Mouse (Mus musculus): ENCODE data around the gene Srpx. TPM values are rescaled to one million over a fixed set of nuclear protein-coding genes. Genes with fewer than 3 reads are reported as not detected.
A peak's percentile ranks its signal among the peaks of the same experiment; 100 is the strongest.

Srpx gene
- 20.5 and 25.1 TPM in 2 replicates for polyA plus RNA-seq (2014; fragmentation: Nextera tagmentation; extraction: Ambion mirVana)

- DNase-seq (ENCODE audit: low spot score) (peak; percentile 59), ATAC-seq (replicated peaks; ENCODE audit: low FRiP score, low TSS enrichment, low read depth) (0 out of 2 replicates have a peak, but pooled peaks have one; percentile 47)
- Histone ChIP-seq H3K27ac (ENCODE audit: low read depth) (no peak within 1 kb of the TSS), H3K36me3 (ENCODE audit: control insufficient read depth, insufficient read depth, low read length) (no peaks in the 10 kb centered on the region), H3K27me3 (replicated peaks; ENCODE audit: control insufficient read depth, insufficient read depth, low read length) (0 out of 2 replicates have a peak, but pooled peaks cover 2% of the 10 kb centered on the region), H3K4me3 (ENCODE audit: low read depth, low read length) (peak within 1 kb of the TSS; percentile 32), H3K4me1 (replicated peaks; ENCODE audit: control insufficient read depth, insufficient read depth, low read length) (no peaks in the 10 kb centered on the region), H3K9ac (ENCODE audit: low read length) (peak within 1 kb of the TSS; percentile 34), H3K9me3 (ENCODE audit: control insufficient read depth, low read length) (no peaks in the 10 kb centered on the region), H3K4me2 (ENCODE audit: low read length) (peak within 1 kb of the TSS; percentile 53)
- 16% methylated on average over 19 of the region's 19 CpGs for whole genome bisulfite sequencing
These were observed at the start of gene Srpx for GRCm38 (mm10) chrX:10117065-10117719. Gene Srpx, minus strand, starts transcription at chrX:10117709.

- 71% methylated on average over 3 of the region's 3 CpGs for WGBS
These were observed 34.9 kb upstream of the Srpx start for GRCm38 (mm10) chrX:10152390-10152789.

GRCm38 (mm10) chrX:10115780-10116179 lies 1.7 kb downstream of the Srpx start:
- ATAC-seq (replicated peaks; ENCODE audit: low FRiP score, low TSS enrichment, low read depth), result no peak
- Histone ChIP-seq H3K27me3 (replicated peaks; ENCODE audit: control insufficient read depth, insufficient read depth, low read length) (0 out of 2 replicates have a peak, but pooled peaks cover 2% of the 10 kb centered on the region), H3K4me3 (ENCODE audit: low read depth, low read length) (no peak overlapping the region), H3K4me2 (ENCODE audit: low read length) (no peak overlapping the region), H3K9ac (ENCODE audit: low read length) (no peak overlapping the region), H3K36me3 (ENCODE audit: control insufficient read depth, insufficient read depth, low read length) (no peaks in the 10 kb centered on the region), H3K4me1 (replicated peaks; ENCODE audit: control insufficient read depth, insufficient read depth, low read length) (no peaks in the 10 kb centered on the region), H3K27ac (ENCODE audit: low read depth) (no peak overlapping the region), H3K9me3 (ENCODE audit: control insufficient read depth, low read length) (no peaks in the 10 kb centered on the region)
- no peak for DNase-seq (ENCODE audit: low spot score)
- WGBS, result 44% methylated on average over 3 of the region's 3 CpGs

More at GRCm38 (mm10) chrX:10152390-10152789, 34.9 kb upstream of the Srpx start:
- H3K4me2 ChIP-seq (ENCODE audit: low read length), result no peak overlapping the region
- DNase-seq (ENCODE audit: low spot score) (no peak), ATAC-seq (replicated peaks; ENCODE audit: low FRiP score, low TSS enrichment, low read depth) (no peak)
- no peak overlapping the region for H3K9ac ChIP-seq (ENCODE audit: low read length)
- H3K36me3 ChIP-seq (ENCODE audit: control insufficient read depth, insufficient read depth, low read length), result no peaks in the 10 kb centered on the region
- H3K9me3 ChIP-seq (ENCODE audit: control insufficient read depth, low read length), result no peaks in the 10 kb centered on the region
- no peak overlapping the region for H3K27ac ChIP-seq (ENCODE audit: low read depth)
- H3K4me3 ChIP-seq (ENCODE audit: low read depth, low read length), result no peak overlapping the region
- H3K4me1 ChIP-seq (replicated peaks; ENCODE audit: control insufficient read depth, insufficient read depth, low read length), result no peaks in the 10 kb centered on the region
- H3K27me3 ChIP-seq (replicated peaks; ENCODE audit: control insufficient read depth, insufficient read depth, low read length), result no peaks in the 10 kb centered on the region

GRCm38 (mm10) chrX:10110736-10111135 lies 6.8 kb downstream of the Srpx start:
- H3K4me3 ChIP-seq (ENCODE audit: low read depth, low read length), result no peak overlapping the region
- DNase-seq (ENCODE audit: low spot score) (no peak), ATAC-seq (replicated peaks; ENCODE audit: low FRiP score, low TSS enrichment, low read depth) (no peak)
- no peaks in the 10 kb centered on the region for H3K9me3 ChIP-seq (ENCODE audit: control insufficient read depth, low read length)
- no peak overlapping the region for H3K9ac ChIP-seq (ENCODE audit: low read length)
- H3K4me2 ChIP-seq (ENCODE audit: low read length), result no peak overlapping the region
- H3K36me3 ChIP-seq (ENCODE audit: control insufficient read depth, insufficient read depth, low read length), result no peaks in the 10 kb centered on the region
- H3K4me1 ChIP-seq (replicated peaks; ENCODE audit: control insufficient read depth, insufficient read depth, low read length), result no peaks in the 10 kb centered on the region
- 0 out of 2 replicates have a peak, but pooled peaks cover 2% of the 10 kb centered on the region for H3K27me3 ChIP-seq (replicated peaks; ENCODE audit: control insufficient read depth, insufficient read depth, low read length)
- WGBS, result 82% methylated on average over 1 of the region's 1 CpGs
- H3K27ac ChIP-seq (ENCODE audit: low read depth), result no peak overlapping the region

- no peaks in the 10 kb centered on the region for H3K4me1 ChIP-seq (replicated peaks; ENCODE audit: control insufficient read depth, insufficient read depth, low read length)
- DNase-seq (ENCODE audit: low spot score), result no peak
These were observed 9.0 kb downstream of the Srpx start for GRCm38 (mm10) chrX:10108558-10108957.

GRCm38 (mm10) chrX:10105475-10105874 lies 12.0 kb downstream of the Srpx start:
- 41% methylated on average over 5 of the region's 5 CpGs for WGBS
- Histone ChIP-seq H3K4me3 (ENCODE audit: low read depth, low read length) (no peak overlapping the region), H3K9me3 (ENCODE audit: control insufficient read depth, low read length) (no peaks in the 10 kb centered on the region), H3K36me3 (ENCODE audit: control insufficient read depth, insufficient read depth, low read length) (no peaks in the 10 kb centered on the region), H3K4me2 (ENCODE audit: low read length) (no peak overlapping the region), H3K9ac (ENCODE audit: low read length) (no peak overlapping the region), H3K27me3 (replicated peaks; ENCODE audit: control insufficient read depth, insufficient read depth, low read length) (no peaks in the 10 kb centered on the region), H3K4me1 (replicated peaks; ENCODE audit: control insufficient read depth, insufficient read depth, low read length) (no peaks in the 10 kb centered on the region), H3K27ac (ENCODE audit: low read depth) (no peak overlapping the region)
- ATAC-seq (replicated peaks; ENCODE audit: low FRiP score, low TSS enrichment, low read depth) (no peak), DNase-seq (ENCODE audit: low spot score) (no peak)

More at GRCm38 (mm10) chrX:10108558-10108957, 9.0 kb downstream of the Srpx start:
- Histone ChIP-seq H3K4me2 (ENCODE audit: low read length) (no peak overlapping the region), H3K9ac (ENCODE audit: low read length) (no peak overlapping the region), H3K27ac (ENCODE audit: low read depth) (no peak overlapping the region), H3K27me3 (replicated peaks; ENCODE audit: control insufficient read depth, insufficient read depth, low read length) (no peaks in the 10 kb centered on the region), H3K36me3 (ENCODE audit: control insufficient read depth, insufficient read depth, low read length) (no peaks in the 10 kb centered on the region), H3K9me3 (ENCODE audit: control insufficient read depth, low read length) (no peaks in the 10 kb centered on the region), H3K4me3 (ENCODE audit: low read depth, low read length) (no peak overlapping the region)
- no peak for ATAC-seq (replicated peaks; ENCODE audit: low FRiP score, low TSS enrichment, low read depth)
- 70% methylated on average over 4 of the region's 4 CpGs for WGBS

- no peaks in the 10 kb centered on the region for H3K4me1 ChIP-seq (replicated peaks; ENCODE audit: control insufficient read depth, insufficient read depth, low read length)
- no peak overlapping the region for H3K9ac ChIP-seq (ENCODE audit: low read length)
- no peaks in the 10 kb centered on the region for H3K9me3 ChIP-seq (ENCODE audit: control insufficient read depth, low read length)
- no peaks in the 10 kb centered on the region for H3K27me3 ChIP-seq (replicated peaks; ENCODE audit: control insufficient read depth, insufficient read depth, low read length)
- no peak overlapping the region for H3K4me2 ChIP-seq (ENCODE audit: low read length)
- DNase-seq (ENCODE audit: low spot score) (no peak), ATAC-seq (replicated peaks; ENCODE audit: low FRiP score, low TSS enrichment, low read depth) (no peak)
- WGBS, result 89% methylated on average over 1 of the region's 1 CpGs
- no peaks in the 10 kb centered on the region for H3K36me3 ChIP-seq (ENCODE audit: control insufficient read depth, insufficient read depth, low read length)
- H3K4me3 ChIP-seq (ENCODE audit: low read depth, low read length), result no peak overlapping the region
- no peak overlapping the region for H3K27ac ChIP-seq (ENCODE audit: low read depth)
These were observed 14.8 kb downstream of the Srpx start for GRCm38 (mm10) chrX:10102739-10103138.

- DNase-seq (ENCODE audit: low spot score), result no peak
- no peak for ATAC-seq (replicated peaks; ENCODE audit: low FRiP score, low TSS enrichment, low read depth)
- H3K9me3 ChIP-seq (ENCODE audit: control insufficient read depth, low read length), result no peaks in the 10 kb centered on the region
- no peaks in the 10 kb centered on the region for H3K36me3 ChIP-seq (ENCODE audit: control insufficient read depth, insufficient read depth, low read length)
- no peak overlapping the region for H3K4me2 ChIP-seq (ENCODE audit: low read length)
- WGBS, result 71% methylated on average over 3 of the region's 3 CpGs
- no peak overlapping the region for H3K4me3 ChIP-seq (ENCODE audit: low read depth, low read length)
- H3K4me1 ChIP-seq (replicated peaks; ENCODE audit: control insufficient read depth, insufficient read depth, low read length), result no peaks in the 10 kb centered on the region
- H3K27me3 ChIP-seq (replicated peaks; ENCODE audit: control insufficient read depth, insufficient read depth, low read length), result no peaks in the 10 kb centered on the region
- no peak overlapping the region for H3K9ac ChIP-seq (ENCODE audit: low read length)
- no peak overlapping the region for H3K27ac ChIP-seq (ENCODE audit: low read depth)
These were observed 21.7 kb downstream of the Srpx start for GRCm38 (mm10) chrX:10095797-10096196.

- DNase-seq (ENCODE audit: low spot score), result no peak
- no peaks in the 10 kb centered on the region for H3K4me1 ChIP-seq (replicated peaks; ENCODE audit: control insufficient read depth, insufficient read depth, low read length)
- no peaks in the 10 kb centered on the region for H3K36me3 ChIP-seq (ENCODE audit: control insufficient read depth, insufficient read depth, low read length)
- H3K9ac ChIP-seq (ENCODE audit: low read length), result no peak overlapping the region
- no peak overlapping the region for H3K4me3 ChIP-seq (ENCODE audit: low read depth, low read length)
- 83% methylated on average over 3 of the region's 3 CpGs for WGBS
- no peaks in the 10 kb centered on the region for H3K9me3 ChIP-seq (ENCODE audit: control insufficient read depth, low read length)
- no peak for ATAC-seq (replicated peaks; ENCODE audit: low FRiP score, low TSS enrichment, low read depth)
- H3K27me3 ChIP-seq (replicated peaks; ENCODE audit: control insufficient read depth, insufficient read depth, low read length), result no peaks in the 10 kb centered on the region
- H3K4me2 ChIP-seq (ENCODE audit: low read length), result no peak overlapping the region
- H3K27ac ChIP-seq (ENCODE audit: low read depth), result no peak overlapping the region
These were observed 37.1 kb downstream of the Srpx start for GRCm38 (mm10) chrX:10080385-10080784.
